Mouse (Mus musculus): ENCODE measurements at regions not wholly inside any gene's neighbourhood (a gene's known extent, or its start where the extent isn't known, plus 50 kb on each side); places are given as distances from the start of the nearest gene placed in this dataset.

DNA sequence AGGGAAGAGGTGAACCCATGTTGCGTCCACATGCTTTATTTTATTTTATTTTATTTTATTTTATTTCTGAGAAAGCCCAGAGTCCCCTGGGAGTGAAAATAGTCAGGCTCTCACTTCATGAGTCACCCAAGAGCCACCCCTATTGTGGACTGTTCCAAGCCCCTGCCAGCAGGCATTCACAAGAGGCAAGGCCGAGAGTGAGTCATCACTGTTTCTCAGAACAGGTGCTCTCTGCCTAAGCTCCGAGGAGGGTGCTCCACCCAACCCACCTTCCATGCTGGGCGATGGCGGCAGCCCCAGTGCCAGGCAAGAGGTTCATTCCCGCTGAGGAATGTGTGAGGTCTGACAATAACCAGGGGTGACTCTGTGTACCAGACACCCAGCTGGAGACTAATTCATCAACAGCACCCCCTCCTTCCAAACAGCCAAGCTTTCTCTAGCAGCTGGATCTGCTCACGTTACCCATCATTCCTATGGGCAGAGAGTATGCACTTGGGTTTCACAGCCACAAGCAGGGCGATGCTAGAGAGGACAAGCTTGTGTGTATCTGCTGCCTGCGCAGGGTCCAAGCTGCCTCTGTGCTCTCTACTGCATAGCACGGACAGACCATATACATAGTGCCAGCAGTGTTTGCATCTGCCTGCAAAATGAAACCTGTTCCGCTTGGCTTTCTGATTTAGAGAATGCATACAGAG lies 122.8 kb downstream of the Zfp706 start:
- no peak for DNase-seq

DNA sequence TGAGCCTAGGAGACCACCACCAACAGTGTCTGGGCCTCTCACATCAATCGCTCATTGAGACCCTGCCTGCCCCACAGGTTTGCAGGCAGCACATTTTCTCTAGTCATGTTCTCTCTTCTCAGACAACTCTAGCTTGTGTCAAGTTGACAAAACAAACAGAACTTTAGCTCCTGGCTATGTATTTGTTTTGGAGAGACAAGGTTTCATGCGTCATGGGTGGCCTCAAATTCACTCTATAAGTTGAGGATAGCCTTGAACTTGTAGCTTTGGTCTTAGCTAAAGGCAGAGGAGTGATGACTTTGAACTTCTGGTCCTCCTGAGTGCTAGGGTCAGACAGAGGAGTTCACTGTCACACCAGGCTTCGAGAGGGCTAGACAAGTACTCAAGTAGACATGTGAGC lies 123.5 kb downstream of the Zfp706 start:
- no peak for DNase-seq

DNA sequence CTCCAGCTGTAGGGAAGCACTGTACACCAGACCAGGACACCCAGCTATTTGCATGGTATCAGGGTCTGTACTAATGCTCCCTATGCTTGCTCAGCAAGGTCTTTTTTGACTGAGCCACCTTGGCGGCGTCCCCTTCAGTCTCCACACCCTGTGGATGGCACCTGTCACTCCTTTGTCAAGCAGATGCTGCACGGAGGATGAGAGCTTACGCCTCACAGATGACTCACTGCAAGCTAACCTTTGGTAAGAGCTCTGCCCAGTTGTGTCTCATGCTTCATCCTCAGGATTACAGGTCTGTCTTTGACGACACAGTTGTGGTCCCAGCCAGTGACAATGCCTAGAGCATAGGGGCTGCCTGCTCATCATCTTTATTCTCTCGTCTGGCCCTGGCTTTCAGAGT lies 124.4 kb downstream of the Zfp706 start:
- no peak for DNase-seq

DNA sequence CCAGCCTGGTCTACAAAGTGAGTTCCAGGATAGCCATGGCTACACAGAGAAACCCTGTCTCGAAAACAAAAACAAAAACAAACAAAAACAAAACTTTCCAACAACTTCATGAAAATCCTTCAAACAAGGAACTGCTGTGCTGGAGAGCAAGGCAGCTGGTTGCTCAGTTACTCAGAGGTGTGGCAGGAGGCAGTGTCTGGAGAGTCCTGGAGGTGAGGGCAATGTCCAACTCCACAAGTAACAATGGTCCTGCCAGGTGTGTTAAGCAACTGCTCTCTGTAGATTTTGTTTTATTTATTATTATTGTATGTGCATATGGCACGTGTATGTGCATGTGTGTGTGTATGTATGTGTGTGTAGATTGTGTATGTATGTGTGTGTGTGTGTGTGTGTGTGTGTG lies 126.0 kb downstream of the Zfp706 start:
- no peak for DNase-seq

DNA sequence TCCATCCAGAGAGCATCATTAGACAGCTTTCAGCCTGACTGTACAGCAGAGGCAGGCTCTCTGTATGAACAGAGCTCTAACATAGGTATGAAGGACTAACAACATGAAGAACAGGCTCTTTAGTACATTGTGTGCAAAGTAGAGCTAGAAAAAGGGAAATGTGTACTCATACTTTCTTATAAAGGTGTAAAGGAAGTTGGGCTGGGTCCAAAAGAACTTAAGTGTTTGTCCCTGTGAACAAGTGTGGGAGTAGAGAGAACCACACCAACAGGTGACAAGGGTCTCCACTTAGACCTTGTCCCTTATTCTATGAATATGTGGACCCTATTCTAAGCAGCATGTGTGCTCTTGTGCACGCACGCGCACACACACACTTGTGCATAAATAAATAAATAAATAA lies 127.0 kb downstream of the Zfp706 start:
- DNase-seq: no peak

DNA sequence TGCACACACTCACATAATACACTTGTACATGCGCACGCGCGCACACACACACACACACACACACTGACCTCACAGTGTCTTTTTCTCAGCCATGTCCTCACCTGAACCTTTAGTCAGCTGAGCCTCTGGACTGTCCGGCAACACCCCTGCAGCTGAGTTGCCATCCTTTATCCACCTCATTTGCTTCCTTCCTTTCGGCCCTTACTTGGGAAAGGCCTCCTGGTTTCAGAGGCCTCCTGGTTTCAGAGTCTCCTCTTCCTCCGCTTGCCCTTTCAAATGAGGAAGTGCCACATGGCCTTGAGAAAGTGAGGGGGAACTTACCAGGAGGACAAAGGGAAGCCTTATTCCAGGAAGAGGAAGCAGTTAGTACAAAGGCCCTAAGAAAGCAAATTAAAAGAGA lies 128.0 kb downstream of the Zfp706 start:
- DNase-seq: no peak

DNA sequence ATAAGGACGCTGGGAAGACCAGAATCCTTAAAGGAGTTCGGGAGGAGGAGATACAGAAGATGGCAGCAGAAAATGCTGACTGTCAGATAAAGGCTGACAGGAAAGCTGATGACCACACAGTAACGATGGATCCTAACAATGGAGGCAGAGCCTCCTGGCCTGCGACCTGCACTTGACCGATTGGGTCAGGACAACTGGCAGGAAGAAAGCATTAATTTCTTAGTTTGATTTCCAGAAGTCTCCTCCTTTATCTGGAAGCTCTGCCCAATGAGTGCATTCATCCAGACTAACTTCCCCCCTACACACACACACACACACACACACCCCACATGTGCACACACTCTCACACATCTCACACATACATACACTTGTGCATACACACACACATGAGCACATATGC lies 128.6 kb downstream of the Zfp706 start:
- no peak for DNase-seq

DNA sequence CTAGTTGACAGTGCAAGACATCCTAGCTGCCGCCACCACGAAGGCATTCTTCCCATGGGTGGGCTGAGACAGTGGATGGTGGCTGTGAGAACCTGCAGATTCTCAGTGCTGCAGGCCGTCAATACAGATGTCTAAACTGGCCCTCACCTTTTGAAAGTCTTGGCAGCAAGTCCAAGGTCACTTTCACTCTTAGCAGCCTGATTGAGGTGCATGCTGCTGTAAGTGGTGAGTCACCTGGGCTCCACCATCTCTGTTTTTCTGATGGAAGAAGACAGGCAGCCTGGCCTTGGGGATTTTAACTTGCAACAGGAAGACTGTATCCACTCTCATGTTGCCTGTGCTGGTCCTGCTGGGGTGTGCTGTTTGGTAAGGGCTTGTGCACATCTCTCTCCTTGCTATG lies 129.3 kb downstream of the Zfp706 start:
- DNase-seq: no peak

DNA sequence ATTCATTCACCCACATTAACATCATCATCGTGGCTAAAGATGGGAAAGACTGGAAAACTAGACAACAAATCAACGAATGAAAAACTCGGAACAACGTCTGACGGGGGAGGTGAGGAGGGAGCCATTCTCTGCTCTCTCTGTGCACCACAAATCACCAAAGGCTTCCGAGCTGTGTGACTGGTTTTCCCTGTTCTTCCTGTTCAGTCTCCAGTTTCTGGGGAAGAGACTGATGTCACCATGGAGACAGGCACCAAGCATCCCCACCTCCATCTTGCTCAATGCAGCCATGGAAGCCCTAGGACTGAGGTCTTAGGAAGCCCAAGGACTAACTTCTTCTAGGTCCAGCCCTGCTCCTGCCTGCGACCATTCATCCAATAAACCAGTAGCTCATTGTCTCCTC lies 130.1 kb downstream of the Zfp706 start:
- no peak for DNase-seq

DNA sequence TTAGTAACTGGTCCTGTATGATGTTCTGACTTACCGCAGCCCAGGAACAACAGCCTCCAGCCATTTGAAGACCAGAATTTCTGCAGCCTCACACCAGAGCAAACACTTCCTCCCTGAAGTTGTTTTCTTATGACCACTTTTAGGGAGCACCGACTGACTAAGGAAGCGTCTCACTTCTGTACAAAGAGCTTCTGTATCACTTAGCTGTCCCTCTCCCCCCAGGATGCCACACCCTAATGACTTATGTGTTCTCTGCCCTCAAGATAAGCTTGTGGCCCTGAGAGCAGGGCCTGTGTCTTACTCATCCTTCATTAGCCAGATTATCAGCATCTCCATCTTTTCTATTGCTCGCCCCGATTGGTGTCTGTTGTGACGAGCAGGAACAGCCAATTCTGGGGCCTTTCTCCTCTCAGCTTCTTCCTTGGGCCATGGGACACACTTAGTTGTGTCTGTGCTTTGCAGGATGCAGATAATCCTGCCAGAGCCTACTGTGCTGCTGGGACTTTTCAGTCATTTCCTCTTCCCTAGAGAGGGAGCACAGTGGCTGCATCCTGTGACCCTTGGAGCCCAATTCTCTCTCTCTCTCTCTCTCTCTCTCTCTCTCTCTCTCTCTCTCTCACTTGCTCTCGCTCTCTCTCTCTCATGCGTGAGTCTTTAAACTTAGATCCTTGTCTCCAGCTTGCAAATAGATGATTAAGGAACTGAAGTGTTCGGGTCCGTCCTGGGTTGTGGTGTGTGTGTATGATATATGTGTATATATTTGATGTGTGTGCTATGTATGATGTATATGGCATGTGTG lies 131.4 kb downstream of the Zfp706 start:
- DNase-seq: no peak

DNA sequence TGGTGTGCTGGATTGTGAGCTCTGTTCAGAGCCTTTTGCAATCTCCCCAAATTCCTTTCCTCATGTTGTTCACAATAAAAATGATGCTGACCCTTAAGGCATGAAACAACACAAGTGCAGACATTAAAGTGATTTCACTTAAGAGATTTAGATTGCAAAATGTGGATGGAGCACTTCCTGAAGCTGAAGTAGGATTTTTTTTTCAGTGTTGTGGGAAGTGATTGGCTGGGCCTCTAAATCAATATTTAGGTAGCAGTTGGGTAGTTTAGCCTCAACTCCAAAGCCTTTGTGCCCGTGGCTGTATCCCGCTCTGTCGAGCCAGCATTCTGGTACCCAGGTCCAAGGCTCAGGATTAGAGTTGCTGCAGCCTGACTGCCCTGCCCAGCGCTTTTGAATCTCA lies 133.0 kb downstream of the Zfp706 start:
- no peak for DNase-seq

DNA sequence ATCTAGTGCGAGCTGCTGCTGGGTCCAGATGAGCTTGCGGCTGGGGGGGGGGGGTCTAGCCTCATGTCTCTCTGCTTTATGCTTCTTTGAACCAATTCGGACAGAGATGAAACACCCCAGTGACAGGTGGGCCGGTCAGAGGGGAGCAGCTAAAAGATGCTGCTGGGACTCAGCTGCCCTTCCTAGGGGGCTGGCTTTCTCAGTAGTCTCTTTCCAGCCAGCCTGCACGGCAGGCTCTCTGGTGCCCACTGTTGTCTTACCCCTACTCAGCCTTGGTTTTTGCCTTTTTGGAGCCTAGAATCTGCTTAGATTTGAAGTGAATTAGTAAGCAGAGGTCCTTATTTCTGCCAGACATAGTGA lies 133.7 kb downstream of the Zfp706 start:
- peak in 1 of 2 experiments; percentile 27 for DNase-seq

DNA sequence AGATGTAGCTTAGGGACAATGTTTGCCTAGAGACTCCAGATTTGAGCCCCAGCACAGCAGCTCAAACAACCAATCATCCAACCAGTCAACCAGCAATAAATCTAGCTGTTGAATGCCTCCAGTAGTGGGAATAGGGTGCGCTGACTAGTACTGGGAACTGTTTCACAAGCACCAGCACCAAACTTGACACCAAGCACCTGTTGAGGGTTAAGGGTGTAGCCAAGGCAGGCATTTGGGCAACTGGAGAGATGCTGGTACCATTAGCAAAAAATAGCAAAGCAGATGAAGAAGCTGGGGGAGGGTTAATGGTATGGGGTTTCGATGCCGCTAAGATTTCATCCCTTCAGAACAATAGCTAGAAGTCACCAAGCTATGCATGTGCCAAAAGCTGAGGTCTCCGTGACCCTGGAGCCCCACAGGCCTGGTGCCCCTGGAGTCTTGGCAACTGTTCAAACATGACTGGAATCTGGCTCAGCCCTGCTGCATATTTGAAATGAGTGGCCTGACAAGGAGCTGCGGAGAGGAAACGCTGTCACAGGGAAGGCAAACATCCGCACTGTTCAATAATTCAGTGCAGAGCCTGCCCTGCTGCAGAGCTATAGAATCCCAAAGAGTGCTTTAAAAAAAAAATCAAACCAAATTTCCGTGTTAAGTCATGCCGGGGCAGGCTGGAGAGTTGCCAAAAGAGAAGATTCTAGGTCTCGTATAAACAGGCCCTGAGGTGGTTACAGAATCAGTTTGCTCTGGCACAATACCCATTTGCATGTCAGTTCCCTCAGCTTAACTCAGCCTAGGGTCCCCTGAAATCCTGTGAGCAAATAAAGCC lies 134.3 kb downstream of the Zfp706 start:
- peak; percentile 69 to 76 for DNase-seq

DNA sequence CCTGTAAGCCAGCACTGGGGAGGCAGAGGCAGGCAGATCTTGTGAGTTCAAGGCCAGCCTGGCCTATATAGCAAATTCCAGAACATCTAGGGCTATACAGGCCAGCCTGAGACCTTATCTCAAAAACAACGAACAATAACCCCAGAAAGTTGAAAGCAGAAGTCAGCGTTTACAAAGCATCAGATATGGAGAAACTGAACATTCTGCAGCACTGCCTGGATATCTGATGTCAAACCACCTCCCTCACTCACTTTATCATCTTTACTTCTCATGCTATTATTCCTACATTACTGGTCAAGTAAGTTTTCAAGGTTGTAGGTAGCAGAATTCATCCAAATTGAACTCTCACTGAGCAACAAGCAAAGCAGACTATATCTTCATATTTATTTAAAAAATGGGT lies 135.0 kb downstream of the Zfp706 start:
- no peak for DNase-seq

DNA sequence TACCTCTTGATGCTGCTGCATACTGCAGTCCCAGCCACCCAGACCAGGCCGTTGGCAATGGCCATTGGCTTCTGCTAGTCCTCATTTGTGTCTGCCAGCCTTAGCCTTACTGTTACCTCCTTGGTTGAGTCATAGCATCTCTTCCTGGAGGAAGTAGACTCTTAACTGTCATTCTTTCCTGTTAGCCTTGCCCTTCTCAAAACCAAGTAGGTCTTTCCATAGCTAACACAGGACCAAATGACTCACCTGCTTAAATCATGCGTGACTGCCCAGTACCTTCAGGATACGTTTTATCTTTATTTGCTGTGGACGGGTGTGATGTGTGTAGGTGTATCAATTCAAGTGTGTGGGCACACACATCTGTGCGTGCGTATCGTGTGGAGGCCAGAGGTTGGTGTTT lies 136.9 kb downstream of the Zfp706 start:
- DNase-seq: no peak

DNA sequence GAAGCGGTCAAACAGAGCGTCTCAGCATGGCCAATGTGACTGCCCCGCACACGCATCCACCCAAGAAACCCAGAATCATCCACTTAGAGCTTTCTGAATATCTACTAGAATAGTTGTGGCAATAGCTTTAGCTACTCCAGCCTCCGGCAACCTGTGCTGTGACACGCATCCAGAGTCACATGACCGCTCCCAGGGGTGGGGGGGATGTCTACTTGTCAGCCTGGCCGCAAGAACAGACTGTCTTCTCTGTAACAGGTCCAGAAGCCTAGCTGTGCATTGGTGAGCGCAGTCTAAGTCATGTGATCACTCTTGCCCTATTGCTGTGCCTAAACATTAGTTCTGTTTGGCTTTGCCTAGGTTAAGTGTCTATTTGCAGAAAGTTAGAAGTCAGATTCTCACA lies 137.5 kb downstream of the Zfp706 start:
- DNase-seq: peak in 1 of 2 experiments; percentile 32

DNA sequence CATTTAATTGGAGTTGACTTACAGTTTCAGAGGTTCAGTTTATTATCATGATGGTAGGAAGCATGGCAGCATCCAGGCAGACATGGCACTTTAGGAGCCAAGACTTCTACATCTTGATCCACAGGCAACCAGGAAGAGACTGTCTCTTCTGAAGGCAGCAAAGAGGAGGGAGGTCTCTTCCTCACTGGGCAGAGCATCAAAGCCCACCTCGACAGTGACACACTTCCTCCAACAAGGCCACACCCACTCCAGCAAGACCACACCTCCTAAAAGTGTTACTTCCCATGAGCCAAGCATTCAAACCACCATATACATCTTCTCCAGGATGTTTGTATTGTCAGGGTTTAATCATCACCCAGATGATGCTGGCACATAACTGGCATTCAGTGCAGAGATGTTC lies 141.5 kb downstream of the Zfp706 start:
- DNase-seq: no peak

DNA sequence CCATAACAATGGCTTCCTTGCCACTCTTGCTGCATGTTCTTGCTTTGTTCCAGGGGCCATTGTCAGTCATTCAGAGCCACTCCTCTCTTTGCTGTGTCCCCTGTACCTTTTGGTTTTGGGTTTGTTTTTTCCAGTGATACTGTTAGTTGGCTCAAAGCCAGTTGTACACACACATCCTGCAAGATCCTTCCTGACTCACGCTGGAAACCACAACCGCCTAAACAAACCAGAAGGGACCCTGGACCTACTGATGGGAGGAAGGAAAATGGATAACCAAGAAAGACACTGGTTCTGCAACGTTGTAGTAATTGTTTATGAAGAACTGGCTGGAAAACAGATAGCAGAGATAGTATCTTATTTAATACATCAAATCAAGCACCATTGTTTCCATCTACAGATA lies 142.2 kb downstream of the Zfp706 start:
- no peak for DNase-seq

DNA sequence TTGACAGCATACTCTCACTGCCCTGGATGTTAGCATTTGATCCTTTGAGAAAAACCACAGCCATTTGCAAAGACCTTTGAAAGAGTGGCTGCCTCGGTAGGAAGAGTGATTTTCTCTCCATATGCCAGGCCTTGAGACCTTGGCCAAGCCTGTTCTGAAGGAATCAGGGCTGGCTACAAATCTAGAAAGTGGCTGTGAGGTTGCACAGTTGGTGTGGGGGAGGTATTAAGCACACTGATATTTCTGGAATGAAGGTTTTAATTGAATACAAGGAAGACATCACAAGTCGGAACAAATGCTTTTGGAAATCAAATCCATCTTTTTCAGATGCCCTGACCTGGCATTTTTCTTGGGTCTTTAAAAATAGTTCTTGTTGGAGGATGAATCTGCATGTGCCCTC lies 143.5 kb downstream of the Zfp706 start:
- DNase-seq: no peak

DNA sequence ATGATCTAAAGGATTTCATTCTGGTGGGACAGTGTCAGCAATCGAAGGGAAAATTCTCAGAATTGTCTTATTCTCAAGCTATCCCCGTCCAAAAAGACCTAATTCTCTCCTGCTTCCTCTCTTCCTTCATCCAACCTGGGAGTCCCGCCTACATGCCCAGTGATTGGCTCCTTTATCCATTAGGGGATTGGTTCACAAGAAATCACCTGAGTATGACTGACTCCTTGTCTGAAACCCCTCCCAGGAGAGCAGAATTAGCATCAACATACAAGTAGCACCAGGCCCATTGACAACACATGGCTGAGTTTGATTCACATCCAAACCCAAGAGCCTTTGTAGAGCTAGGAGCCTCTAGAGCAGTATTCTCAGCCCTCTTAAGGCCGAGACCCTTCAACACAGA lies 148.9 kb downstream of the Zfp706 start:
- no peak for DNase-seq

DNA sequence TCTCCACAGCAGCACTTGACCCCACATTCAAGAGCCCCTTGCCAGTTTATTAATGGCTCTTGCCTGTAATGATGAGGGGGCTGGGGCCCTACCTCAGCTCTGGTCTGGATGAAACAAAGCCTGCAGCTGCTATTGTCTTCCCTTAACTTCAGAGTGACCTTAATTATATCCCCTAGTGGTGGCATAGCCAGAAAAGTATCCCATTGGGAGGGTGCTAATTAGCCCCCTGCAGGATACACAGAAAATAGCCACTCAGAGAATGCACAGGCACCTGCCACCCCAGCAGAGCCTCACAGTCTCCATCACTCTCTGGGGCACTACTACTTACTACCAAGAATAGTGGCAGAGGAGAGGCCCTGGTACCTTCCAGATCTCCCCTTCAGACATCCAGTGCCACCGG lies 150.0 kb downstream of the Zfp706 start:
- no peak for DNase-seq

DNA sequence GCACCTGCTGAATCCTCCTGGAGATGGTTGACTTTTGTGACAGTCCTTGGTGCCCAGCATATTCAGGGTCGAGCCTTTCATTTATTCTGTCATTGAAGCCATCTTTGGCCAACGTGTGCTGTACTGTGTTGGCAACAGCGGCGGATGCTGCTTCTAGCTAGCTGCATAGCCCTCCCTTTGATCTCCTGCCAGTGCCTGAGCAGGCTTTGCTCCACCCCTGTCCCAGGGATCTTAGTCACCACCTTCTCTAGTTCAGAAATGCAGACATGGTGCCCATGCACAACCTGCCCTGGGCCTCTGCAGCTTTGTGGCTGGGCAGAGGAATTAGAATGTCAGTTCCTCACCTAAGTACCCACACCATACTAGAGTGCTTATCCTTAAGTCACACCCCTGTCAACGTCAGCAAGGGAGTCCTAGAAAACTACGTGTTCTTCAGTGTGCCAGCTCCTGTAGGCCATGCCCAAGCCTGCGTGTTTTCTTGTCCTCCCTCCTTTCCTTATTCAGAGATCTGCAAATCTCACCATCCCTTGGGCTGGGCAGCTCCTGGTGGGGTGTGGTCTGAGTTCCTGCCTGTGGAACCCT lies 151.9 kb downstream of the Zfp706 start:
- DNase-seq: peak; percentile 63 to 65

DNA sequence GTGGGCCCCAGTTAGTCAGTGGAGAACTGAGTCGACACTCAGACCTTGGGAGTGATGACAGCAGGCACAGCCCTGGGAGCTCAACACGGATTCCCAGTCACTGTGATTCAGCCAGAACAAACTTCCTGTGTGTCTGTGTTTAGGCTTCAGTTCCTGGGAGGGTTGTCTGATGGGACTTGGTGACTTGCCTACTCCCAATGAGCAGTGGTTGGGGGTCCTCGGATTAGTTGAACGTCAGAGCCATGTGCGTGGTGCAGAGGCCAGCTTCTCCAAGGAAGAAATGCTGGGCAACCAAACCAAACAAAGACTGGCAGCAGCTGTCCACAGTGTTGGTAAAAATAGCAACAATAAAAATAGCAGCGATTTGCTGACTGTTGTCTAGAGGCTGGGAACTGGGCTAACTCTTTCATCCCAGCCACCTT lies 152.7 kb downstream of the Zfp706 start:
- peak; percentile 59 to 65 for DNase-seq
